Mouse (Mus musculus): ENCODE measurements around the gene Gm527.

DNA sequence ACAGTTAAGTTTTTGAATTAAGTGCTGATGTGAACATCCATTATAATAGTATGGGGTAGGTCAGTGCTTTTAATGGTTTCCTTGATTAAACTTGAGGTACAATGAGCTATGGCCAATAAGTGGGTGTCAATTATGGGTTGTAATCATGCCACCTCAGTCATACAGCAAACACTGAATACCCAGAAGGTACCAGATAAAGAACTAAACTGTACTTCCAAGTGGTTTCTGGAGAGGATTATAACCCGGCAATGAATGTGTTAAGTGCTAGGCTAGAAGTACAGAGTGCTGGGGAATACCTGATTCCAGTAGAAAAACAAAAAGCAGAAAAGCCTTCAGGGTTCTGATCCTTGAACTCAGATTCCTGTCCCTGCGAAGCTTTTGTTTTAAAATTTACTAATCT, 50.4 kb downstream of the Gm527 start:
- no peak for TF ChIP-seq POLR2A (IDR thresholded peaks at IDR 0.05; ENCODE audit: low read depth, low read length)
- no peak for TF ChIP-seq CTCF (IDR thresholded peaks at IDR 0.05; ENCODE audit: extremely low read depth, insufficient read length, insufficient replicate concordance, low read depth, low read length)
